Mouse (Mus musculus): ENCODE measurements around the gene Smad3.

DNA sequence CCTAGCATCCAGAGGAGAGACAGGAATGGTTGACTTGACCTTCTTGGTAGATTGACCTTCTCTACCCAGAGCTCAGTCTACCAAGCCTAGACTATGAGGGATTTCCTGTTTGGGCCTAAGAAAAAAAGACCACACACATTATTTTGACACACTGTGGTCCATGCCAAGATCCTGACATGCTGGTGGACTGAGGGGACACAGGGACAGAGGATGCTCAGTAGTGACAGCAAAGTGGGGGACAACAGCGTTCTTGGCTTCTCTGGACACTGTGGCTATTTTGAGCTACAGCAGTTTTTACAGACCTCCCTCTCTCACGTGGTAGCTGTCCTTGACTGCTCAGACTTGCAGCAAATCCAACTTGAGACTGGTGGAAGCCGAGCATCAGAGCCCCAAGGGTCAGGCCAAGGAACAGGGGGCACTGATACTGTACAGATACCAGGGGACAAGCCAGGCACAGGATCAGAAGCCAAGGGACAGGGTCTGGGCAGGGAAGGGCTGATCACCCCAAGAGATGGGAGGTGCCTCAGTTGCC is 40.3 kb downstream of the Smad3 start:
- TF ChIP-seq CTCF (conservative IDR thresholded peaks at IDR 0.05 in 1 of 2, IDR thresholded peaks at IDR 0.05 in 1 of 2; ENCODE audit: low read depth in 2 of 2, low read length in 2 of 2), result no peak
- TF ChIP-seq POLR2A (IDR thresholded peaks at IDR 0.05; ENCODE audit: low read depth, low read length), result no peak

Measured in CH12.LX (cell line).